Mouse (Mus musculus) liver, embryonic 14.5 days (tissue): ENCODE measurements around the gene Dctn2.

Experiments used
- CTCF ChIP-seq: IDR thresholded peaks from 2 replicates; pipeline ENCODE4 v1.5.1; 2016; ENCODE audit warnings: antibody characterized with exemption, low read depth, control low read depth
- EP300 ChIP-seq: IDR thresholded peaks from 2 replicates; pipeline ENCODE4 v1.6.1; 2016; ENCODE audit warnings: antibody characterized with exemption, low read depth

DNA sequence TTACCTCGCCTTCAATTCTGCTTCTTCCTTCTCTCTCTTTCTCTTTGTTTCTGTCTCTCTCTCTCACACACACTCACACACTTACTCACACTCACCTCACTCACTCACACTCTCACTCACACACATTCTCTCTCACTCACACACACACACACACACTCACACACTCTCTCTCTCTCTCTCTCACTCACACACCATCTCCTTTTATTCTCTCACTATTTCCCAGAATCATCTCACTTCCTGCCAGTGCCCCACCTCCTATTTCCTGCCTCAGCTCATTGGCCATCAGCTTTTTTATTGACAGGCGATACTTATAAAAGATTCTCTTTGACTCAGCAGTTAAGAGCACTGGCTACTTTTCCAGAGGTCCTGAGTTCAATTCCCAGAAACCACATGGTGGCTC lies 47.8 kb upstream of the Dctn2 start:
- TF ChIP-seq CTCF (no peak), EP300 (no peak)
